Mouse (Mus musculus) right cerebral cortex, postnatal 4 days (tissue): Measurements from ENCODE around the gene Ncoa6.
"Not testable (repeated sequence)": the region's sequence is repeated elsewhere in the genome, so short reads cannot be mapped to it uniquely, and the experiment has no call there.

Source experiments
- DNase-seq: peaks from one replicate; pipeline ENCODE4 v3.0.0-alpha.2; 2022

Ncoa6 gene

GRCm38 (mm10) chr2:155473570-155474088, at the start of gene Ncoa6:
Gene Ncoa6 (minus strand): TSS chr2:155473894.
- DNase-seq, result peak; percentile 86

GRCm38 (mm10) chr2:155518531-155519270, 45.0 kb upstream of the Ncoa6 start:
- DNase-seq, result no peak

DNA sequence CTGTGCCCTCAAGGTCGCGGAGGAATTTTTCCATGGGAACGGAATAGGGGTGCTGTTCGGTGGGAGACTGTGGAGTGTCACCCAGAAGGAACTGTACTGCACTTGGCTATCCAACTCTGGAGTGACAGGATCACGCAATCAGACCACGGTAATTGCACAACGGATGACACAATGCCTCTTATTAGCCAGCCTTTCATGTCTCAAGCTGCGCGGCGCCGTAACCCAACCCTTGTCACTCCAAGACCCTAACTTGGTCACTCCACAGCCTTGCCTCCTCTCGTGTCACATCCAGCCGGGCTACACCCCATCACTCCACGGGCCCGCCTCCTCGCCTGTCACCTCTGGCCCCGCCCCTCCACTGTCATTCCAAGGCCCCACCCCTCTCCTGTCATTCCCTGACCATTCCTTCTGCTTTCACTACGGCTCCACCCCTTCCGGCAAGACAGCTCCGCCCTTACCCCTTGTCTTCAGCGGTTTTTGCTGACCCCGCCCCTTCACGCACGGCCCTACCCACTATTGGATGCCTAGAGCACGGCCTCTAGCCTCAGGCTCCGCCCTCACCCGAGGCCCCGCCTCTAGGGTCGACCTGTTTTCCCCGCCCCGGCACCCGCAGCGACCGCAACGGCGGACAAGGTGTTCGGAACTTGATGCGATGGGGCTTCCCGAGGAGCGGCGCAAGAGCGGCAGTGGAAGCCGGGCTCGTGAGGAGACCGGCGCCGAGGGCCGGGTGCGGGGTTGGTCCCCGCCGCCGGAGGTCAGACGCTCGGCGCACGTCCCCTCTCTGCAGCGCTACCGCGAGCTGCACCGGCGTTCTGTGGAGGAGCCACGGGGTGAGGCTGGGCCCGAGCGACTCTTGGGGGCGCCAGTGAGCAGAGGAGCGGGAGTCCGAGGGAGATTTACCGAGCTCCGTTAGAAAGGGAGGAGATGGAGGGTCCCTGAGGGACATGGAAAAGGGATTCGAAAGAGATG, 44.0 kb upstream of the Ncoa6 start, which contains the start of the genes Acss2 and Ggt7:
Acss2 (plus strand) TSS at position 494 of the 969 bp plus-strand sequence.
Ggt7 (minus strand) TSS at position 783 of the 969 bp plus-strand sequence.
- DNase-seq, result peak; percentile 92

GRCm38 (mm10) chr2:155515941-155516340, 42.2 kb upstream of the Ncoa6 start:
- peak; percentile 65 for DNase-seq

DNA sequence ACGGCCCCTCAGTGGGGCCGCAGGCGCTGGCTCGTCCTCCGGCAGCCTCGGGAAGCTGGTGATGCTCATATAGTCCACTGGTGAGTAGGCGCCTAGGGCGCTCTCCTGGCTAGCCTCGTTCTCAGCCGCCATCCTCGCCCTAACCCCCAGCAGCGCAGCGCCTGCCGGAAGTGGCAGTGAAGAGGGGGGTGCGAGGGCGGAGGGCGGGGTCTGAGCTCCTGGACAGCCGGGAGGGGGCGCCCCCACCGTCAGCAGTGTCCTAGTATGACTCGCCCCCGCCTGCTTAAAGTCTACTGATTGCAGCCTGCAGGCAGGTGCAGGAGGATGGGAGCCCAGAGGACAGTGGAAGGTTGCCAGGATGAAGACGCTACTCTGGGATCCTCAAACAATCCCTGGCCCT, 41.0 kb upstream of the Ncoa6 start:
- DNase-seq, result peak; percentile 86

DNA sequence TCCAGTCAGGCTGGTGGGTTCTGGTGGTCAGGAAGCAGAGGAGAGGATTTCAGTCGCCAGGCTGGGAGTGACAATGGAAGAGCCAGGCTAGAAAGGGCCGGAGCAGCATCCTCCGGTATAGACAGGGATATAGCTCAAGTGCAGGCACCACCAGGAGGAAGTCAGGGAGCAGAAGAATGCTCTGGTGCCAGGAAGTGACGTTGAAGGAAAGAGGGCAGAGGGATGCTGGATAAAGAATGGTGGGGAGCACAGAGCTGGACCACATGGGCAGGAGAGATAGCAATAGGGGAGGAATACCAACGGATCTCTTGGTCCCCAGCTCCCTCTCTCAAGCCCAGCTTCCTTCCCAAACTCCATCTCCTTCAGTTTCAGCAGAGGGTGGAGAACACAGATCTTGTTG, 39.8 kb upstream of the Ncoa6 start:
- no peak for DNase-seq

DNA sequence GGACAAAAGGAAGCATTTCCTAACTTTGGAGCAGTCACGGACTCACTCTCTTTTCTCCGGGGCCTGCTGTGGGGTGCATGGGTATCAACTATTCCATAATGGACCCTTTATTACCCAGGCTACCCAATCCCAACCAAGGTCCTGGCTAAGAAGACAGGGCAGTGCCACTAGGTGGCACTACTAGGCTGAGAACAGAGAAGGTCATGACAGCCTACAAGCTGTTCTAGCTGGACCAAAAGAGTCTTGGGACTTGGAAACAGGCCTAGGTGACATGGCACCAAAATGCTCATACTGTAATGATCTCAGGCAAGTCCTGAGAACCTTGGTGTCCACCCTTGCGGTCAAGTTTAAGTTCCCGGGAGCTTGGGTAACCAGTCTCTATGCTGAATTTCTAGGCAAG, 38.8 kb upstream of the Ncoa6 start:
- no peak for DNase-seq

DNA sequence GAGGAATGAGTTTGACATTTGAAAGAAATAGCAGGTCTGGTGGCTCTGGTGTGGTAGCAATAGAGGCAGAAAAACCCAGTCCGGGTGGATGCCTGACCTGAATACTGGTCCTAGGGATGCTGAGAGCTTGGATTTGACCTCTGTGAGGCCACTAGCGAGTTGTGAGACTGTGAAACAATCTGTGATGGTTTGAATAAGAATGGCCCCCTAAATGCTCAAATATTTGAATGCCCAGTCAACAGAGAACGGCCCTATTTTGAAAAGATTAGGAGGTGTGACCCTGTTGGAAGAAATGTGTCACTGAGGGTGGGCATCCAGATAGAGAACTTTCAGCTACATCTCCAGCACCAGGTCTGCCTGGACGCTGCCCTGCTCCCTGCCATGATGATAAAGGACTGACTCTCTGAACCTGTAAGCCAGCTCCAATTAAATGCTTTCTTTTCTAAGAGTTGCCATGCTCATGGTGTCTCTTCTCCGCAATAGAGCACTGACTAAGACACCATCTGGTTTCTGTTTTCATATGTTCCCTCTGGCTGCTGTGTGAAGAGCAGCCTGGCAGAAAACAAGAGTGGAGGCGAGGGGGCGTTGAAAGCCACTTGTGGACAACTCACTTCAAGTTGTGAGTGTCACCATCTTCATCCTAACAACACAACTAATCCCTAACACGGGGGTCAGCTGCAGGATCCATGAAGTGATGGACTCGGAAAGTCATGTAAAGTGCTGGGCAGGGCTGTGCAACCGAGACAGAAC, 34.2 kb upstream of the Ncoa6 start:
- DNase-seq, result no peak

- DNase-seq, result no peak
Measured at GRCm38 (mm10) chr2:155505811-155506210, 32.1 kb upstream of the Ncoa6 start.

DNA sequence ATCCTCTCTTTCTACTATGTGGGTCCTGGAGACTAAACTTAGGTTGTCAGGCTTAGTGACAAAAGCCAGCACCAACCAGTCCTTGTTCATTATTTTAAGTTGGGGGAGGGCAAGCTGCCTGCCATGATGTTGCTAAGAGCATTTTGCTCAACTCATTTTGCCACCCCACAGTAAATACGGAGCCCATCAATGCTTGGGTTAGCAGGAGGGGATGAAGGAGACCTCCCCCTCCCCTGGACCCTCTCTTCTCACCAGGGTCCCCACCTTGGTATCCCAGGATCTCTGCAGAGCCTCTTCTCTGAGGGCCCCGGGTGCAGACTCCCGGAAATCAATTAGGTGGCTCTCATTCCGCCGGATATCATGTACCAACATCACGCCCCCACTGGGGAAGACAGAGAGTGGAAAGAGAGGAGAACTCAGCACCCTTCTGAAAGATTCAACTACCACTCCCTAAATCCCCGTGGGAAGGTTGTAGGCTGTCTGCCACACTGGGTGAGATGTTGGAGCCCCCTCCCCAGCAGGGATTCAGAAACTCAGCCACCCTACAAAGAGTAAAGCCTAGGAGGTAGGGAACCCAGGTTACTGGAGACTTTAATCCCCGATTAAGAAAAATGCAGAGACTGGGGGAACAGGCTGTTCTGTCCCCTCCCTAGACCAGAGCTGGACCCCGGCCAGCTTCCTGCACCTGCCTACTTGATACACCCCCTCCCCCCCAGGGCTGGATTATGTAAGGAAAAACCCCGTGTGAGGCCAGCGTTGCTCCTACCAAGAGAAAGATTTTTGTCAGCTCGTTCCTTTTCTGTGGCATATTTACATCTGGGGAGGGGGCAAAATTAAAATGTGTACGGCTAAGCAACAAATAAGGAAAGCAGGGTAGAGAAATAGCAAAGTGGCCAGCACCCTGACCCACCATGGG, 31.0 kb upstream of the Ncoa6 start:
- DNase-seq, result no peak

DNA sequence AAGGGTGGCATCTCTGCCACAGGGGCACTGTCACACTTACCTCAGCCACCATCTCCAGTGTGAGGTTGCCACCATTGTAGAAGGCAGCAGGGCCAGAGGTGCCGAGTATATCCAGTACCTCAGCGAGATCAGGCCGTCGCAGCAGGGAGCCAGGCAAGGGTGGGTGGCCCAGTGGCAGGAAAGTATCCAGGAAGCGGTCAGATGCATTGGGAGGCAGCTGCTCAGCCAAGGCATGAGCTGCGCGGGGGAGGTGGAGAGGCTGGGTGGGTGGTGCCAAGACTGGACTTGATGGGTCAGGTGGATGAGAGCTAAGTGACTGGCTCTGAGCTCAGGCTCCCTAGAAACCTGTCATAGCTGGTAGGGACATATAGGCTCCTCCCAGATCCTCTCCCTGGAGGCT, 28.9 kb upstream of the Ncoa6 start:
- no peak for DNase-seq

DNA sequence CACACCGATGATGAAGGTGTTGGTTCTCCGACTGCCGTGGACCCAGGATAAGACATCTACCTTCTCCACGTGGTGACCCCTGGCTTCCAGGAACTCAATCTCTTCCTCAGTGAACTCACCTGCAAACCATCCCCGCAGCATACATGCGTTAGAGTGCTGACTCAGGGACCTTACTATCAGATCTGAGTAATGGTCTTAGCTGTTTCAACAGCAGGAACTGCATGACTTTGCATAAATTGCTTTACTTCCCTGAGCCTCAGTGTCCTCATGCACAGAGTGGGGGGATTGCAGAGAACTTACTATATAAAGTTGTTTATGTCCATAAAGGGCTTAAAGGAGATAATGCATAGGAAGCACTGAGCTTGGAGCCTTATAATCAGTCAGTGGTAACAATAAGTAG, 17.3 kb upstream of the Ncoa6 start:
- DNase-seq, result no peak

DNA sequence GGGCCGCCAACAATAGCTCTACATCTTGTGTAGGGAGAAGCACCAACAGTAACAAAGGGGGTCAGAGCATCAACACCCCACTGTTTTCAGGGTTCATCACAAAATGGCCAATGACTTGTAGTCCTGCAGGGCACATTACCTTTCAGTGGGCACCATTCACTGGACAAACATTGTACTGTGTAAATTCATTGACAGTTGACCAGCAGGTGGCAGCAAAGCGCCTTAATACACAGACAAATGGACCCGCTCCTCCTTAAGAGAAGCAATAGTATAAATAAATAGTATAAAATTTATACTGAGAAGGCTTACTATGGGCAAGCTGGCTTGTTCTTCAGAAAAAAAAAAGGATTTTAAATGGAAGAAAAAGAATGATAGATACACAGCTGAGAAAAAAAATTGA, 8.3 kb upstream of the Ncoa6 start:
- peak; percentile 73 for DNase-seq

- peak; percentile 53 for DNase-seq
Measured at GRCm38 (mm10) chr2:155472671-155473569, 774 bp downstream of the Ncoa6 start.

GRCm38 (mm10) chr2:155466861-155467260, 6.8 kb downstream of the Ncoa6 start:
- no peak for DNase-seq

GRCm38 (mm10) chr2:155453591-155453990, 20.1 kb downstream of the Ncoa6 start:
- peak; percentile 8 for DNase-seq

GRCm38 (mm10) chr2:155451256-155451655, 22.4 kb downstream of the Ncoa6 start:
- DNase-seq, result no peak

DNA sequence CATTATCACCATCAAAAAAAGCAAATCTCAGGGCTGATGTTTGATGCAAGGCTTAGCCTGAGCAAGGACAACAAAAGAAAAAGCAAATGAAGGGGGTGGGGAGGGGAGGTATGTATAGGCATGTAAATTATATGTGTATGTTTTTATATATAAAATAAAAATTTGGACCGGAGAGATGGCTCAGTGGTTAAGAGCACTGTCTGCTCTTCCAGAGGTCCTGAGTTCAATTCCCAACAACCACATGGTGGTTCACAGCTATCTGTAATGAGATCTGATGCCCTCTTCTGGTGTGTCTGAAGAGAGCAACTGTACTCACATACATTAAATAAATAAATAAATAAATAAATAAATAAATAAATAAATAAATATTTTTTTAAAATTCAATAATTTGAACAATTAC, 25.8 kb downstream of the Ncoa6 start:
- not testable (repeated sequence) for DNase-seq

DNA sequence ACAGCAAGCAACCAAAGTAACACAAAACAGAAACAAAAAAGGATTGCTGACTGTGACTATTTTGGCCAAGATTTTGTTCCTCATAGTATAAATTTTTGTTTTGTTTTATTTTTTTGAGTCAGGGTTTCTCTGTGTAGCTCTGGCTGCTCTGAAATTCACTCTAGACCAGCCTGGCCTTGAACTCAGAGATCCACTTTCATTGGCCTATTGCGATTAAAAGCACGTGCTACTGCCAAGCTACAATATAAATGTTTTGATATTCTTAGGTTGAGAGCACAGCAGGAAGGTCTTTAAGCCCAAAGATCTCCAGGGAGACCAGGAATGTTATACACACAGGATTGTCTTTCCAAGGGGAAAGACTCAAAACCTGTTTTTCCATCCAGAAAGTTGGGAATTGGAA, 30.2 kb downstream of the Ncoa6 start:
- DNase-seq, result no peak

DNA sequence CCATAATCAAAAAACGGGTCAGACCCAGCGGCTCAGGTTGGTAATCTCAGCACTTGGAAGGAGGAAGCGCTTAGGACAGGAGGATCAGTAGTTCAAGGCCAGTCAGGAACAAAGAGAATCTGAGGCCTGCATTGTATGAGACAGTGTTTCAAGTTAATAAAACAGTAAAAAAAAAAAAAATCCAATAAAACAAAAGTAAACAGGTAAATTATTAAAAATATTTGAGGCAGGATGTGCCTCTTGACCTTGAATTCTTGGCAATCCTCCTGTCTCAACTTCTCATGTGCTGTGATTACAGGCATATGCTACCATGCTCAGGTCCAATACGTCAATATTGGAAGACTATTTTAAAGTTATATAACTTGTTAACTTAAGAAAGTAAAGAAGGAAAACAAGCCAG, 30.8 kb downstream of the Ncoa6 start:
- DNase-seq, result no peak

DNA sequence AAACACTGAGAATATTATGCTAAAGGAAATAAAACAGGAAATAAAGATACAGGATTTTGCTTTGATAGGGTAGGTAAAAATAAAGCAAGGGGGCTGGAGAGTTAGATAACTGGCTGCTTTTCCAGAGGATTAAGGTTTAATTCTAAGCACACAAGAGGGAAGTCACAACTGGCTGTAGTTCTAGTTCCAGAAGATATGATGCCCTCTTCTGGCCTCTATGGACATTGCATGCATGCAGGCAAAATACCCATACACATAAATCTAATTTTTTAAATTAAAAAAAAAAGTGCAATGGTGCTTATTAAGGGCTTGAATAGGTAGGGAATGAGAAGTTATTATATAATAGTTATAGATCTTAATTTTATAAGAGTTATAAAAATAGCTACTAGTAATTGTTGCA, 37.2 kb downstream of the Ncoa6 start:
- DNase-seq, result no peak
